Mouse (Mus musculus): Measurements from ENCODE around the gene Klf4.
A peak's percentile ranks its signal among the peaks of the same experiment; 100 is the strongest.

The Klf4 gene

GRCm38 (mm10) chr4:55523921-55524320 is 8.3 kb downstream of the Klf4 start:
- peak; percentile 72 for DNase-seq

- peak; percentile 88 for DNase-seq
Measured at GRCm38 (mm10) chr4:55517438-55517837, 14.8 kb downstream of the Klf4 start.

- DNase-seq, result peak; percentile 49
Measured at GRCm38 (mm10) chr4:55516048-55516447, 16.2 kb downstream of the Klf4 start.

- DNase-seq, result peak; percentile 99
Measured at GRCm38 (mm10) chr4:55514733-55515176, 17.5 kb downstream of the Klf4 start.

GRCm38 (mm10) chr4:55513615-55514279 is 18.5 kb downstream of the Klf4 start:
- DNase-seq, result peak; percentile 74

- DNase-seq, result no peak
Measured at GRCm38 (mm10) chr4:55511389-55511788, 20.9 kb downstream of the Klf4 start.

- no peak for DNase-seq
Measured at GRCm38 (mm10) chr4:55508712-55509111, 23.6 kb downstream of the Klf4 start.

- DNase-seq, result no peak
Measured at GRCm38 (mm10) chr4:55498621-55499020, 33.6 kb downstream of the Klf4 start.

GRCm38 (mm10) chr4:55496416-55496815 is 35.9 kb downstream of the Klf4 start:
- no peak for DNase-seq

- DNase-seq, result no peak
Measured at GRCm38 (mm10) chr4:55493261-55493660, 39.0 kb downstream of the Klf4 start.

GRCm38 (mm10) chr4:55489328-55489727 is 42.9 kb downstream of the Klf4 start:
- no peak for DNase-seq

GRCm38 (mm10) chr4:55488604-55489003 is 43.7 kb downstream of the Klf4 start:
- peak; percentile 74 for DNase-seq

GRCm38 (mm10) chr4:55480322-55480767 is 51.9 kb downstream of the Klf4 start:
- peak; percentile 93 for DNase-seq

- no peak for DNase-seq
Measured at GRCm38 (mm10) chr4:55478333-55478732, 53.9 kb downstream of the Klf4 start.

- no peak for DNase-seq
Measured at GRCm38 (mm10) chr4:55477933-55478332, 54.3 kb downstream of the Klf4 start.

GRCm38 (mm10) chr4:55477210-55477759 is 55.0 kb downstream of the Klf4 start:
- DNase-seq, result no peak

Measured in heart, adult 11 months (tissue).